In genomic region chr3:151505606-151506005, GRCm38 (mm10) we compare ENCODE assay signal across 23 mouse cellular contexts.
DNase-seq lines count a peak whose midpoint lies in the region; ATAC-seq and TF ChIP-seq lines count a peak whose summit lies in the region.
"Had no signal": no experiment of that assay in that cellular context is flagged by ENCODE, and none has a peak within 500 bp of the region (broad histone marks: within the 10 kb centered on the region; RNA-seq: fewer than 3 reads in every experiment).

No protein-coding gene starts in this region.

- TF ChIP-seq CTCF in CH12.LX (conservative IDR thresholded peaks at IDR 0.05 in 1 of 2, IDR thresholded peaks at IDR 0.05 in 1 of 2; ENCODE audit: low read depth in 2 of 2, low read length in 2 of 2), result no peak

- in situ Hi-C loops in CH12.LX (cut with MboI; ENCODE audit: low pct_ligation_motif_present, low pct_unique_long_range_greater_than_20kb, low sequenced_read_pairs), result no loop called here

- H3K36me3 ChIP-seq in CH12.LX (replicated peaks in 1 of 2; ENCODE audit: control insufficient read depth in 1 of 2, insufficient read depth in 1 of 2, low read length in 1 of 2), result no peaks in the 10 kb centered on the region
- H3K36me3 ChIP-seq: embryonic facial prominence, embryonic 13.5 days; embryonic facial prominence, embryonic 15.5 days; forebrain, embryonic 10.5 days; forebrain, embryonic 12.5 days; G1E had no signal

- H3K79me2 ChIP-seq in CH12.LX (replicated peaks; ENCODE audit: control insufficient read depth, extremely low read depth, insufficient read depth, poor library complexity, severe bottlenecking), result no peaks in the 10 kb centered on the region

- no peak overlapping the region for H3K27ac ChIP-seq in CH12.LX (ENCODE audit: insufficient read depth, low read depth)
- H3K27ac ChIP-seq: embryonic facial prominence, embryonic 13.5 days; embryonic facial prominence, embryonic 15.5 days; forebrain, embryonic 10.5 days; forebrain, embryonic 12.5 days had no signal

- peak; percentile 21; the same call in 1 of the 2 replicates for TF ChIP-seq POLR2A in CH12.LX (IDR thresholded peaks at IDR 0.05; ENCODE audit: low read depth, low read length)

- peaks cover 0 to 6% of the 10 kb centered on the region in 2 experiments; a peak in 2 of 4 replicates for H3K4me1 ChIP-seq in CH12.LX (ENCODE audit: control insufficient read depth in 1 of 2, insufficient read depth in 2 of 2)
- H3K4me1 ChIP-seq: embryonic facial prominence, embryonic 13.5 days; embryonic facial prominence, embryonic 15.5 days; forebrain, embryonic 10.5 days; forebrain, embryonic 12.5 days had no signal

- no peak for DNase-seq in CH12.LX (ENCODE audit: extremely low read depth)
- DNase-seq in adipocyte (ENCODE audit: low spot score), result peak; percentile 14
- DNase-seq in fibroblast of lung, adult 2 months (ENCODE audit: low read depth), result peak; percentile 2
- DNase-seq in frontal cortex, adult 2 months (ENCODE audit: extremely low spot score in 1 of 2, low spot score in 1 of 2), result no peak
- no peak for DNase-seq in urinary bladder, postnatal 10 days (ENCODE audit: low spot score)
- DNase-seq: adrenal gland, postnatal 10 days; adrenal gland, postnatal 25 days; B cell, adult 2 months; cerebellum, adult 11 months; cerebellum, adult 18-20 months; cerebellum, adult 8-10 months; cerebellum, adult 9-11 months; cerebellum, postnatal 14 days; cerebellum, postnatal 36 days; embryo, embryonic 11 days had no signal

- no peak overlapping the region for H3K4me3 ChIP-seq in CH12.LX (replicated peaks in 1 of 3; ENCODE audit: low read depth in 2 of 3, low read length in 2 of 3, poor library complexity in 1 of 3)
- H3K4me3 ChIP-seq: embryonic facial prominence, embryonic 13.5 days; embryonic facial prominence, embryonic 15.5 days; forebrain, embryonic 10.5 days; forebrain, embryonic 12.5 days had no signal

- ATAC-seq in CD4-positive, CD25-positive, alpha-beta regulatory T cell, adult 4 months, result no peak
- ATAC-seq: forebrain, embryonic 14.5 days; forebrain, embryonic 16.5 days had no signal

- no peak overlapping the region for H3K4me2 ChIP-seq in CH12.LX (ENCODE audit: insufficient read depth, low read depth, poor library complexity, severe bottlenecking)
- H3K4me2 ChIP-seq: embryonic facial prominence, embryonic 13.5 days; embryonic facial prominence, embryonic 15.5 days; forebrain, embryonic 12.5 days had no signal

- H3K9me3 ChIP-seq in CH12.LX (replicated peaks; ENCODE audit: low read length), result no peaks in the 10 kb centered on the region
- H3K9me3 ChIP-seq: embryonic facial prominence, embryonic 13.5 days; embryonic facial prominence, embryonic 15.5 days; forebrain, embryonic 10.5 days; forebrain, embryonic 12.5 days had no signal

- dilution Hi-C loops in CH12.LX (cut with MboI; ENCODE audit: extremely low pct_ligation_motif_present, extremely low pct_unique_long_range_greater_than_20kb, low sequenced_read_pairs), result no loop called here

- no peak overlapping the region for H3K9ac ChIP-seq in CH12.LX (ENCODE audit: insufficient read depth, low read depth)
- H3K9ac ChIP-seq: embryonic facial prominence, embryonic 13.5 days; embryonic facial prominence, embryonic 15.5 days; forebrain, embryonic 12.5 days had no signal

- no peak for TF ChIP-seq EP300 in CH12.LX (IDR thresholded peaks at IDR 0.05; ENCODE audit: low read length)

- no peak for TF ChIP-seq RAD21 in CH12.LX (IDR thresholded peaks at IDR 0.05; ENCODE audit: low read depth, low read length)

- H3K27me3 ChIP-seq in CH12.LX (replicated peaks), result no peaks in the 10 kb centered on the region
- H3K27me3 ChIP-seq: embryonic facial prominence, embryonic 13.5 days; embryonic facial prominence, embryonic 15.5 days; forebrain, embryonic 12.5 days had no signal

TF ChIP-seq in CH12.LX, 34 proteins besides CTCF, POLR2A, EP300 and RAD21:
- no peak for TF ChIP-seq TCF12 (IDR thresholded peaks at IDR 0.05; ENCODE audit: low read depth, low read length)
- no peak for TF ChIP-seq USF2 (conservative IDR thresholded peaks at IDR 0.05; ENCODE audit: low read depth, low read length)
- TF ChIP-seq MXI1 (IDR thresholded peaks at IDR 0.05; ENCODE audit: low read depth, low read length), result no peak

Comparison
In these comparisons a context has a peak if more than half of its experiments do, and no peak if none do; other contexts are left out.
1. DNase-seq: peak in adipocyte (single experiment) and fibroblast of lung, adult 2 months (single experiment); none in CH12.LX (single experiment), frontal cortex, adult 2 months (0 of 2) and urinary bladder, postnatal 10 days (single experiment).